Mouse (Mus musculus): ENCODE results near the gene Sgsh. TPM values are rescaled to one million over a fixed set of nuclear protein-coding genes. Genes with fewer than 3 reads are reported as not detected.

Sgsh gene
- total and polyA plus RNA-seq, 3 experiments = 0.12 to 0.25 TPM; not detected in 1

- DNase-seq (ENCODE audit: low read depth, low spot score) = no peak
- Histone ChIP-seq H3K9ac (ENCODE audit: control insufficient read depth, low read depth, low read length, poor library complexity, severe bottlenecking) (no peak overlapping the region), H3K9me3 (replicated peaks; ENCODE audit: insufficient read depth, low read length) (no peaks in the 10 kb centered on the region), H3K36me3 (ENCODE audit: control insufficient read depth in 1 of 2, insufficient read depth in 2 of 2, low read length in 2 of 2) (no peaks in the 10 kb centered on the region), H3K27ac (ENCODE audit: control insufficient read depth, low read depth, low read length) (no peak overlapping the region), H3K4me3 (ENCODE audit: control insufficient read depth in 1 of 2, insufficient read depth in 1 of 2, low read depth in 2 of 2, low read length in 2 of 2) (no peak overlapping the region), H3K4me1 (ENCODE audit: control insufficient read depth in 1 of 2, insufficient read depth in 2 of 2, low read length in 2 of 2) (0 out of 4 replicates have a peak, but pooled peaks cover 0 to 4% of the 10 kb centered on the region in 2 experiments), H3K79me2 (ENCODE audit: control insufficient read depth, insufficient read depth, low read length, poor library complexity) (no peaks in the 10 kb centered on the region), H3K27me3 (ENCODE audit: control insufficient read depth in 1 of 2, insufficient read depth in 2 of 2, low read length in 2 of 2) (peaks cover 4 to 13% of the 10 kb centered on the region in 2 experiments; a peak in 3 of 4 replicates)
- TF ChIP-seq CTCF (IDR thresholded peaks at IDR 0.05 in 2 of 3, conservative IDR thresholded peaks at IDR 0.05 in 1 of 3; ENCODE audit: control insufficient read depth in 1 of 3, insufficient read depth in 1 of 3, low read depth in 2 of 3, low read length in 3 of 3, poor library complexity in 1 of 3, severe bottlenecking in 1 of 3) (no peak), POLR2A (IDR thresholded peaks at IDR 0.05; ENCODE audit: control insufficient read depth in 1 of 2, insufficient read depth in 1 of 2, low read depth in 1 of 2, low read length in 2 of 2, poor library complexity in 1 of 2) (no peak), ZC3H11A (IDR thresholded peaks at IDR 0.05; ENCODE audit: low read depth, low read length) (no peak), HCFC1 (IDR thresholded peaks at IDR 0.05; ENCODE audit: low read depth, low read length) (no peak), GABPA (IDR thresholded peaks at IDR 0.05; ENCODE audit: low read depth, low read length) (no peak), TBP (IDR thresholded peaks at IDR 0.05; ENCODE audit: low read depth, low read length) (no peak), POLR2AphosphoS5 (IDR thresholded peaks at IDR 0.05; ENCODE audit: borderline replicate concordance, low read depth, low read length) (no peak), E2F4 (IDR thresholded peaks at IDR 0.05; ENCODE audit: borderline replicate concordance, low read depth, low read length) (no peak), RCOR1 (IDR thresholded peaks at IDR 0.05; ENCODE audit: low read depth, low read length) (no peak)
Observed at GRCm38 (mm10) chr11:119306762-119307657, 48.3 kb downstream of the Sgsh start.

GRCm38 (mm10) chr11:119304904-119305712 is 50.2 kb downstream of the Sgsh start:
- peaks cover 8 to 16% of the 10 kb centered on the region in 2 experiments; a peak in 3 of 4 replicates for H3K27me3 ChIP-seq (ENCODE audit: control insufficient read depth in 1 of 2, insufficient read depth in 2 of 2, low read length in 2 of 2)
- H3K9me3 ChIP-seq (replicated peaks; ENCODE audit: insufficient read depth, low read length) = no peaks in the 10 kb centered on the region
- peak; percentile 84 for DNase-seq (ENCODE audit: low read depth, low spot score)
- no peak overlapping the region for H3K27ac ChIP-seq (ENCODE audit: control insufficient read depth, low read depth, low read length)
- H3K4me3 ChIP-seq (ENCODE audit: control insufficient read depth in 1 of 2, insufficient read depth in 1 of 2, low read depth in 2 of 2, low read length in 2 of 2) = no peak overlapping the region
- H3K79me2 ChIP-seq (ENCODE audit: control insufficient read depth, insufficient read depth, low read length, poor library complexity) = no peaks in the 10 kb centered on the region
- H3K4me1 ChIP-seq (ENCODE audit: control insufficient read depth in 1 of 2, insufficient read depth in 2 of 2, low read length in 2 of 2) = peaks cover 0 to 7% of the 10 kb centered on the region in 2 experiments; a peak in 1 of 4 replicates
- no peaks in the 10 kb centered on the region for H3K36me3 ChIP-seq (ENCODE audit: control insufficient read depth in 1 of 2, insufficient read depth in 2 of 2, low read length in 2 of 2)
- peak; percentile 84 for TF ChIP-seq SMC3 (IDR thresholded peaks at IDR 0.05; ENCODE audit: low read depth, low read length)
- peak; percentile 83 to 91 (median 84) for TF ChIP-seq CTCF (IDR thresholded peaks at IDR 0.05 in 2 of 3, conservative IDR thresholded peaks at IDR 0.05 in 1 of 3; ENCODE audit: control insufficient read depth in 1 of 3, insufficient read depth in 1 of 3, low read depth in 2 of 3, low read length in 3 of 3, poor library complexity in 1 of 3, severe bottlenecking in 1 of 3)
- peak; percentile 70 for TF ChIP-seq RAD21 (IDR thresholded peaks at IDR 0.05; ENCODE audit: low read depth, low read length)
- TF ChIP-seq CHD1 (IDR thresholded peaks at IDR 0.05; ENCODE audit: low read depth, low read length) = no peak
- no peak for TF ChIP-seq E2F4 (IDR thresholded peaks at IDR 0.05; ENCODE audit: borderline replicate concordance, low read depth, low read length)
- peak; percentile 46 for TF ChIP-seq ZC3H11A (IDR thresholded peaks at IDR 0.05; ENCODE audit: low read depth, low read length)
- TF ChIP-seq JUND (IDR thresholded peaks at IDR 0.05; ENCODE audit: low read depth, low read length) = no peak
- H3K9ac ChIP-seq (ENCODE audit: control insufficient read depth, low read depth, low read length, poor library complexity, severe bottlenecking) = no peak overlapping the region
